Mouse (Mus musculus) spleen, postnatal 4 days (tissue): ENCODE results near the gene Anapc1.
"Not testable (repeated sequence)": the region's sequence is repeated elsewhere in the genome, so short reads cannot be mapped to it uniquely, and the experiment has no call there.

Experiments used
- DNase-seq, 2 experiments: peaks; one replicate each; pipeline ENCODE4 v3.0.0; 2022; ENCODE audit warnings: low spot score in 2 of 2

Anapc1 gene

DNA sequence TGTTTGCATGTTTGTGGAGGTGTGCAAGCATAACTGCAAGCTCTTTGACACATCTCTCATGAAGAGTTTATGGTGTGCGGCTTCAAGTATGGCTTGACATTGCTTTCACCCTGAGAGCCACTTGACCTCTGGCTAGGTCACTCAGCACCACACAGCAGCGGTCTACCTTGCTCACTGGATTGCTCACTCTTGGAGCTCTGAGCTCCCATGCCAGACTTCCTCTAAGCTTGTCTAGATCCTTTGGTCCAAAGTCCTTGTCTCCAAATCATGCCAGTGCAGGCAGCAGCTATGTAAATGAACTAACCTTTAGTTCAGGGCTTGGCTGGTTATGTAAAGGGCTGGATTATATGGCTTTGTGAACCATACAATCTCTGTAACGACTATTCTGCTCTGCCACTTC, 9.2 kb upstream of the Anapc1 start:
- DNase-seq, result no peak

DNA sequence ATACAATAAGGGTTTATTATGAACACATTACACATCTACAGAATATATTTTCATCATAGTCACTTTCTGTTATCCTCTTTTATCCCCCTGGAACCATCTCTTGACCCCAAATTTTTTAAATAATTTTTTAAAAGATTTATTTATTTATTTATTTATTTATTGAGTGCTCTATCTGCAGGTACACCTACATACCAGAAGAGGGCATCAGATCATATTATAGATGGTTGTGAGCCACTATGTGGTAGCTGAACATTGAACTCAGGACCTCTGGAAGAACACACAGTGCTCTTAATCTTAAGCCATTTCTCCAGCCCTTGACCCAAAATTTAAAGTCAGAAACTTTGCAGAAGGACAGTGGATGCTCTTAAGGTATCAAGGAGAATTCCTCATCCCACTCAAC, 7.4 kb upstream of the Anapc1 start:
- DNase-seq, result no peak

DNA sequence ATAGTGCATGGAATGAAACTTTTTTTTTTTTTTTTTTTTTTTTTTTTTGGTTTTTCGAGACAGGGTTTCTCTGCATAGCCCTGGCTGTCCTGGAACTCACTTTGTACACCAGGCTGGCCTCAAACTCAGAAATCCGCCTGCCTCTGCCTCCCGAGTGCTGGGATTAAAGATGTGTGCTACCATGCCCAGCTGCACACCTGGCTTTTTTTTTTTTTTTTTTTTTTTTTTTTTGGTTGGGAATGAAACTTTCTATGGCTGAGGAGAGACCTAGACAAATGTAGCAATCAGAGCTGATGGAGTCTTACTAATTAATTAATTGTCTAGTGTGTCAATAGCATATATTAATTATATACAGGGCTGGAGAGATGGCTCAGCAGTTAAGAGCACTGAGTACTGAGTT, 6.6 kb upstream of the Anapc1 start:
- not testable (repeated sequence) for DNase-seq

DNA sequence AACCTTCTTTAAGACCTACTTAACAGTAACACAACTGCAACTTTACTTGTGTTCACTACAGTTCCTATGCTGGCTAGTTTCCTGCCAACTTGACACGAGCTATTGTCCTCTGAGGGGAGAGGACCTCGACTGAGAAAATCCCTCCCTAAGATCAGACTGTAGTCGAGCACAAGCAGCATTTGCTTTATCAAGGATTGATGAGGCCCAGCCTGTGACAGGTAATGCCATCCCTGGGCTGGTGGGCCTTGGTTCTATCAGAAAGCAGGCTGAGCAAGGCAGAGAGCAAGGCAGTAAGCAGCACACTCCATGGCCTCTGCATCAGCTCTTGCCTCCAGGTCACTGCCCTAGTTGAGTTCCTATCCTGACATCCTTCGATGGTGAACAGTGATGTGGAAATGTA, 6.0 kb upstream of the Anapc1 start:
- no peak for DNase-seq

DNA sequence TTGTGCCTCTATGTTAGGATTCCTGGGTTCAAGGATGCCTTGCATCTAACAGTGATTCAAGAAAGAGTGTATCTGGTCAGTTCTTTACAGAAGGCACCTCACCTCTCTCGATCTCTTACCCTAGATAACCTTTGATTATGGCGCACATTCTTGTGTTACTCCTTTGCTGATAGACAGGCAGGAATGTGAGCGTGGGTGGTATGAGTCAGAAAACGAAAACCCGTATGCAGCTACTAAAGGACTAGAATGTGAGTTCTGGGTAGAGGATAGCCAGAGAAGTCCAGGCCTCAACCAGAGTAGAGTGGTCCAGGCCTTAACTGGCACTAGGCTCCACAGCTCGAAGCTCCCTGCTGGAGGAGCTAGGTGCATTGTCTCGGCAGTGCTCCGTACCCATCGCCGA, 5.6 kb upstream of the Anapc1 start:
- DNase-seq, result no peak

DNA sequence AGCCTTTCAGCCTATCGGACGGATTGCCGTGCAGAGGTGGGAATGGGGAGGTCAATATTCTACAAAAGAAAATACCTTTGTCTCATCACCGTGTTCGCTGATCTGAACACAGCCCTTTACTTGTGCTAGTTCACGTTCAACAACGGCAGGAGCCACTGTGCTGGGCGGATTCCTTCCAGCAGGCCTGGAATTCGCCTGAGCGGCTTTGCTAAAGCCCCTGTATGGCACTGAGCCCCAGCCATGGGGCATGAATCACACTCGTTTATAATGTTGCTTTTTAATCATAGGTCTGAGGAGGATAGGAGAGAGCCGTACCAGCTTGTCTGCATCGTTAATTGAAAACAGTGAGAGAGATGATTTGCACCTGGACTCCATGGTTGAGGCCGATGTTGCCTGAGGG, 5.1 kb upstream of the Anapc1 start:
- no peak for DNase-seq

DNA sequence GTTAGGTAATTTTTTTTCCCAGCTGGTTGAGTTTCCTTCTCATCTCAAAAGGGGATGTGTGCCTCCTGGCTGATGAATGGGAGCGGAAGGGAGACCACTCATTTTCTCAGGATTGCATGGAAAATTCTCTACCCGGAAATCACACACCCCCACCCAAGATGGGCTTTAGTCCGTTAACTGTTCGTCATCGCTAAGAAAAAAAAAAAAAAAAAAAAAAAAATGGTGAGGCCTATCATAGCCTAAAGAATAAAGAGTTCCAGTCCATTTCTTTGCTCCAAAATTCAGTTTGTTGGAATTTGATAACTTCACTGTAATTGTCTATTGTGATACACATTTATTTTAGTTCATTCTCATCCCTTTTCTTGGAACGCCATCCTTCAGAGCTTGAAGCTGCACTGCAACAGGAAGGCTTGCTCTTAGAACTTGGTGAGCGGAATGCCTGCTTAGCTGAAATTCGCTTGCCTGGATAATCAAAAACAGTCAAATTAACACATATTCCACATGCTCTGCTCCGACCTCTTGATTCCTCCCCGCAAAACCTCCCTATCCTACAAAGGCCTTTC, 448 bp upstream of the Anapc1 start:
- no peak for DNase-seq

DNA sequence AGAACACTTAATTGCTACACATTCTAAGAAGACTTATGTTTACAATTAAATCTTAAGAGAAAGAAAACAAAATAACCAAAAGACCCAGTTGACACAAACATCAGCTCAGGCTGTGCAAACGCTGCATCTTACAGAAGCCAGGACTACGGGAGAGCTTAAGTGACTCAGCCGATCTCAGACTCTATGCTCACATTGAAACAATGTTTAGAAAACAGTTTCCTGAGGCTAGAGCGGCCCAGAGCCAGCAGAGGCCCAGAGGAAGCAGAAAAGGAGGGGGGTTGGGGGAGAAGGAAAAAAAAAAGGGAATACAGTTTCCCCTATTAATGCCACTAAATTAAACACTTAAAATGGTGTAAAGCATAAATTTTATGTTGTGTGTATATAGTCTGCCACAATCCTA, 6.5 kb downstream of the Anapc1 start:
- DNase-seq, result no peak

DNA sequence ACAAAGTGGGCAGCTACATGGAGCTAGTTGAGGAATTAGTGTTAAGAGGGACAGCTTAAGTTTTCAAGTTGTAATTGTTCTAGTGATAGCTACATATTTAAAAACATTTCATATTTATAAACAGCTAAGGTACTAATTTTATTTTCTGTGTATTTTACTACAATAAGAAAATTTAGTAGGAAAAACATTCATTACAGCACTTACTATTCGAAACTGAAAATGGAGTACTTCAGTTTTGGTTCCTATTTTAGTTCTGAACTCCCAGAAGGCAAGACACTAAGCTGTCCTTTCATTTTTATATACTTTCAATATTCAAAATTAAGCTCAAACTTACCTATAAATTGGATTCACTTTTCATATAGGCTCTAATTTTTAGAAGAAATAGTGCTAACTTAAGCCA, 66.6 kb downstream of the Anapc1 start:
- DNase-seq, result no peak

DNA sequence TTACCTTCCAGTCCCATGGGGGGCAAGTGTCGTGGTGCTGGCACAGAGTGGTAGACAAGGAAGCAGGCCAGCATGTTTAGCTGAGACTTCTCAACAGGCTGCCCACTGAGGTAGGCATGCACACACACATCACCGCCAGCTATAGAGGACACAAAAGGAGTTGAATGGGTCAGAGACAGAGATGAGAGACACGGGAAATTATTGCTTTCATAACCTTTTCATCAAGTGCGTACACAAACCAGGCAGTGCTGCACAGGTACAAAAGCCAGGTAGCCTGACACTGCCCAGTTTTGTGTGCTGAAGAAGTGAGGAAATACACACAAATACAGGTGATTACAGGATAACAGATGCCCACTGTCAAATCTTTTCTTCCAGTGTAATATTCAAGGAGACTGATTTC, 71.8 kb downstream of the Anapc1 start:
- DNase-seq, result no peak

DNA sequence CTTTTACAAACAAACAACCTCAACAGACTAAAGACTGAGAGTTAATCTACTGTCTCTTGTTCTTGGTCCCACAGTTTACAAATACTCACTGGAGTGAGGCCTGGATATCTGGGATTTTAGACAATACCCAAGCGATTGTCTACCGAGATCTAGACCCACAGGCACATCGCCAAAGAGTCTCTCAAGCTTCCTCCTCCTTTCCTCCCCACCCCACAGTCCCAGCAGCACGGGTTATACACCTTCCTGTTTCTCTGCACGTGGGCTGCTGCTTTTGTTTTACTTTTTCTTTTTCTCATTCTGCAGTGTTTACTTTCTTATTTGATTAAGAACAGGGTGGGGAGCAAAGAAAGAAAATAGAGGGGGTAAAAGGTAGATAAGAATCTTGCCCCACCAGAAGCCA, 73.8 kb downstream of the Anapc1 start:
- no peak for DNase-seq

DNA sequence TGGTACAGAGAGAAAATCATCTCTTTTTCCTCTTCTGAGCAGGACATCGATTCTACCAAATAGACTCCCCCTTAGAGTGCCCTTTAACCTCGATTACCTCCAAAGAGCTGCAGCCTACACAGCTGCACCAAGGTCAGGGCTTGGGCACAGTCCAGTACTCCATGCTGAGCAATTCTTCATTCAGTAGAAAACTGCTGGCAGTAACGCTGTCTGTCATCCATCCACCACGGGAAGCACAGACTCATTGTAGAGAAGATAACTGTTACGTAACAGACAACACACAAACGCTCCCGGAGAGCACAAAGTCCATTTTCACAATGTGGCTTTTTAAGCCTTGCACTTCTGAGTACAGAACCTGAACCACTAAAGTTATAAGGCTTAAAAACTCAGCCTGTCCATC, 74.9 kb downstream of the Anapc1 start:
- DNase-seq, result no peak

DNA sequence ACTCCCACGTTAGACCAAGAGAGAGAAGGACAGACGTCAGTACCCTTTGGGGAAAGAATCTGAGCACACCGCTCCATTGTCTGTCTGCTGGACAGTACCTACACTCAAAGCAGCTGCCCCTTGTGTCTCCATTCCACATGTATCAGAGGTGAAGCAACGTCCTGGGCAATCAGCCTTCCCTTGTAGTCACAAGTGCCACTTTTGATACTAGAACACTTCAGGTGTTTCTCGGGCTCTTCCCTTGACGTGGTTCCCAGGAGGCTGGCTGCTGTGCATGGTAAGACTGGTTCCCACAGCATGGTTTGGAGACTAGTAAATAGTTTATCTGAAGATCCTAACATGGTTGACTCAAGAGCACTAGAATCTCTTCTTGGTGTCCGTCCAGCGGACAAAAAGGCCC, 76.0 kb downstream of the Anapc1 start:
- DNase-seq, result no peak

DNA sequence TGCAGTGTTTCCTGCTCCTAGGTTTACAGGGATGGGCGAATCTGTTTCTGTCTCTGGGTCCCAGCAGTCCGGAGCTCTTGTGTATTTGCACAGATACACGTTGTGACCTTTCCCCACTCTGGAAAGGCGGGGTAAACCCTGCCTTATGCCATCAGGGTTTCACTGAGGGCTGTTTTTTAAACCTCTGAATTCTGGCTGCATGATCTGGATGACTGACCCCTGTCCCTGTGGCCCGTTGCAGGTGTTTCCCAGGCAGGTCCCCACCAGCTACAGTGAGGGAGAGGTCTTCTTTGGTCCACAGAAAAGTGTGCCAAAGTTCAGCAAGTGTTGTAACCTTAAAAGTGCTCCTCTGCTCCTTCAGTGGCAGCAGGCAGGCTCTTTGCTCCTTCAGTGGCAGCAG, 77.9 kb downstream of the Anapc1 start:
- no peak for DNase-seq

DNA sequence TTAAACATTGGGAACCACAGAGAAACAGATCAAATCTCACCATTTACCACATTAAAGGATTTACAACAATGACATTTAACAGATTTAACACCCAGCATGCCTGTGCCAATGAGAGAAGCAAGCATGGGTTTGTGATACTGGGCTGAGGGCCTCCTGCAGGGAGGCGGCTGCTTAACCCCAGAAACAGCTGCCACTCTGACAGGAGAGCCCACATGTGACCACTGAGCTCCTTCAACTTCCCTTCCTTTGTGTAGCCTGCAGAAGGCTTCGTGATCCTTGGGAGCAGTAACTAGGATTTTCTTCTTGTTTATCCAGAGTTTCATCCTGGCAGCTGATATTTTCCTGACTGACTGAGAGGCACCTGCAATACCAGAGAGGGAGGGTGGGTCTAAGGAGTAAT, 85.7 kb downstream of the Anapc1 start:
- DNase-seq, result no peak

DNA sequence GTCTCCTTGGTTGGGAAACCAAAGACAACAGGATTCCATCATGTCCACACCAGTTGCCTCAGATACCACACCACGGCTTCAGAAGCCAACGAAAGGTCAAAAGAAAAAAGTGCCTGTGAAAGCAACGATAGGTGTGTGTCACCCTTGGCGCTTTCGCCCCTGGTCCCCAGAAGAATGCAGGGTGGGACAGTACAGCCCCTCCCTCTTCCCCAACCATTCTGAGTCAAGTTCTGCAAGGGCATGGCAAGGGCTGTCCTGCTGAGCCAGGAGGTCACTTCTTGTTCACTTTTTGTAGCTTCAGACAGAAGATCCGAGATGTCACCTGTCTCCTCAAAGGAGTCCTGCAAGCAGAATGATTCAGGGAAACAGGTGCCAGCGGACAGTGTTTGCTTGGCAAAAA, 94.9 kb downstream of the Anapc1 start:
- DNase-seq, result no peak

DNA sequence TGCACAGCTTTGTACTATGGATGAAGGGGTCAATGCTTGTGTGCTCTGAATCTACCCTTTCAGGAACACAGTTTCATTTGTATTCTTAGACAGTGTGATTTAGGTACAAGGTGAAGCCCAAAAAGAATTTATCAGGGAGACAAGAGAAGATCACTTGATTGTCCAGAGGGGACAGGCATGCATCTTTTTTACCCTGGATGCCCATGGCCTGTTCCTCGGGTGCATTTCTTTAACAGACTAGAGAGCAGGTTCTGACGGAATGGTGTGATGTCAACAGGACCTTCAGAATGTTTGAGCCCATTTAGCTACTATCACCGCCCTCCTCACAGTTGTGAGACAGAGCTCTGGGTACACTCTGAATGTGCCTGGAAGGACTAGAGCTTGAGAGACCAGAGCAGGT, 96.3 kb downstream of the Anapc1 start, which contains the start of gene Spdye4c:
Gene Spdye4c (plus strand): TSS at position 301 of the 400 bp plus-strand sequence.
- DNase-seq, result no peak

DNA sequence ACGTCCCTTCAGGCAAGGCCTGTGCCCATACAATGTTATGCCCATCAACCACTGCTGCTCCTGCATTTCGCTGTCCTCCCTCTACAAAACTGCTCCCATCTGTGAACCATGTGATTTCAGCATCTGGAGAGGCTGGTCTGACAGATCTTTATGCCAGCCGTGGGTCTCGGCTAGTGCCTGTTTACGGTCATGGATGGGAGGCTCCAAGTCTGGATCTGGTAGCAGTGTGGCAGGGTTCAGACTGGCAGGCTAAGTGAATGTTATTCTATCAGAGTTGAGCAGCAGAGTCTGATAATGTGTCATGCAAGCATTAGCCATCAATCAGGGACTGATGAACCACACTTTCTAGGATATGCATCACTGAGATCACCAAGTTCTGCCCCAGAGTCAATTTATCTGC, 104.3 kb downstream of the Anapc1 start:
- DNase-seq, result no peak

DNA sequence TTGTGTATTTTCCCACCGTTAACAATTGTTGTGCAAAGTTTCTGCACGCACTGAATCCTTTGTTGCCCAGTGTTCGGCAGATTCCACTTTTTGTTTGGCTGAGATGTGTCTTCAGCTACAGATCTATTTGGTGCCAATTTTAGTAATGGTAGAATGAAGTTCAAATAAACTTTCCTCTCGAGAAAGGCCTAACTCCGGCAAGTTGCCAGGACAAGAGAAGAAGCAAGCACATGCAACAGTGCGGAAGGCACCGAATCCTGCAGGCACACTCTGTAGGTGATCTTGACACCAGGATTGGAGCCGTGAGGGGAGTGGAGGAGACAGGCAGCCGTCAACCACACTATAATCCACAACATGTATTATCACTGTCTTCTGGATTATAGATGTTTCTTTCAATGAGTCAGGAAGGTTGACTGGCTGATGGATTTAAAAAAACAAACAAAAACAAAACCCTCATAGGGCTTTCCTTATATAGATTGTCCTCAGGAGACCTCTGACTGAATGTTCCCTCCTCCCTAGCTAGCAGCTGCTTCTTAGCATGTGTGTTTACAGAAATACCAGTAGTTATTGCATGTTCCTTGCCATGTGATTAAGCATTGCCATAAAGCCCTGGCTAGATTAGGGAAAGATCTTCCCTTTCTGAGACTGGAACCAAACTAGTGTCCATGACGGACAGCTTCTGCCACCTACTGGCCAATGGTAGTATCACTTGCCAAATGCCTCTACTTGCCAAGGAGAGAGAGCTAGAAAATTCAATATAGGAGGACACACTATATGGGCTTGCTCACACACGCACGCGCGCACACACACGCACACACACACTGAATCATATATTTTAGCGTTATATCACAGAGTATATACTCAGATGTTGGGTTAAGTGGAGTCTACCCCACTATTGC, 114.2 kb downstream of the Anapc1 start:
- DNase-seq, result peak; percentile 67 to 86

DNA sequence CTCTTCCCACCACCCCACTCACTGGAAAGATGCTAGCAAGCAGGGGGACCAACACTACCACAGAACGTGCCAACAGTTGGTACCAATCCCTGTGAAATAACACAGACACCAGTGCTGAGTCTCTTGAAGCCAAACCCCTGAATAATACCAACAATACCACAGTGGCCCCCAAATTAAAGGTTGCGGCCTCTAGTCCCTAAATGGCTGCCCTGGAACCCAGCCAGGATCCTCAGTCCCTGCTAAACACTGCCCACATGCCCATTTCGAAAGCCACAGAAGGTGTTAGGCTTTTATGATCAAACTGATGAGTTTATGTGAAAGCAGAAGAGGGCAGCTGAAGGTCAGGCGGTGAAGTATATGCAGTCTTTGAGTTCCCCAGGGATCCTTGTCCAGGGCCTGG, 116.2 kb downstream of the Anapc1 start:
- DNase-seq, result no peak

DNA sequence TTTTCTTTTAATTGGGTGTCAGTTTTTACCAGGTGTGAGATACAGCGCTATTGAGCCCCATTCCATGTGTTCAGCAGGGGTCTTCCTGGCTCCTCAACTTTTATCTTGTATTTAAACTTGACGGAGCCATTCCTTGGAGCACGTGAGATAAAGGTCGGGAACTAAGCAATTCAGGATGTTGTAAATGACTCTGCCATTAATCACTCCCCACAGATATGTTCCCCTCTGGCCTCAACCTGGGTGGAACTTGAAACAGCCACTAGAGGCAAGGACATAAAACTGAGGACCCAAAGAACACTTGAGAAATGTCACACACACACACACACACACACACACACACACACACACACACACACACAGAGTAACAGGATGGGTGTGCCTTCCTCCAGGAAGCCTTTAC, 118.7 kb downstream of the Anapc1 start:
- DNase-seq, result no peak

DNA sequence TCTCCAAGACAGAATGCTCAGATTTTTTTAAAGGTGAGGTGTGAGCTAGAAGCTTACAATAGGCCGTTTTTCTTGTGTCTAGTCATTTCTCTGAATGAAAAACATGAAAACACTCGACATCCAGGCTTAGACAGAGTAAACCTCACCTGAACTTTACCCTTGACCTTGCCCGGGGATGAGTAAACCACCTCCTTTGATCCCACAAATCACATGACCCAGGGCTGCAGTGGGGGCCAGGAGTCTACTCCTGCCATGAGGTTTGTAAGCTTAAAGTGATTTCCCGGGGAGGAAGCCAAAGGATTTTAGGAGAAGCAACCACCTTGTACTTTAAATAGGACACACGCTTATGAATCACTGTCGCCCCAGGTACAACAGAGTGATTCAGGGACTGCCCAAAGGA, 119.2 kb downstream of the Anapc1 start:
- DNase-seq, result no peak

DNA sequence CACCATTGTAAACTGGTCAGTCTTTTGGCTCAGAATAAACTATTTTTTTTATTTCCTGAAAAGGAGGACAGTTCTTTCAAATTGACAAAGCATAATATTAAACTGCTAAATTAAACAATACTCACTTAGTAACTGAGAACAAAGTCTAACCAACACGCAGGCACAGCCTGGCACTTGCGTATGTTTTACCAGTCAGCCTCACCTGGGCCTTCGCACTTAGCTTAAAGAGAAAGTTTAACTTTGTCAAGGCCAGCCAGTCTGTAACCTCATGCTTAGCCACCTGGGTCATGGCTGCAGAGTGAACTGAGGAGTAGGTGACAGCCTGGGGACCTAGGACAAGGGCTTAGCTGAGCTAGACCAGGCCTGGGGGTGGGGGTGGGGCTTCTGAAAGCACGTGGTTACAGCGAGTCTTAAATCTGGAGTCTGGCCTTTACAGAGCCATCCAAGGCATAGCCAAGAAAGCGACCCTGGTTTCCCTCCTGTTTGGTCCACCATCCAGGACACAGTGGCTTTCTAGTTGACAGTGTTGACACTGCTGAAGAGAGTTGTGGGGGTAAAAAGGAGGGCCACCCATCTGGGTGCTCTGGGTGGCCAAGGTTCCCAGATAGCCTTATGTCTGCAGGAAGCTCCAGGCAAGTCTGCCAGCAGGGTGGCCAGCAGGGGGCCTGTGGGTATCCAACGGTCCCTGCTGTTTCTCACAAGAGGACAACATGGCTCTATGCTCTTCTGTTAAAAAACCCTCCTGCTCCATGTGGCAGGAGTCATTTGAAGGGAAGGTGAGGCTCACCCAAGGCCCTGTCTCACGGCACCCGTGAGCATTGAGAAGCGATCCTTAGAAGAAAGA, 120.7 kb downstream of the Anapc1 start:
- no peak for DNase-seq
